Mouse (Mus musculus) G1E (cell line): ENCODE data around the gene Kcng4.

Experiments used
- CTCF ChIP-seq: IDR thresholded peaks from 2 replicates; pipeline ENCODE4 v1.5.1; 2012; ENCODE audit warnings: low read depth, low read length, inconsistent platforms, mixed read lengths
- GATA1 ChIP-seq: IDR thresholded peaks from 2 replicates; pipeline ENCODE4 v1.6.1; 2012; ENCODE audit warnings: borderline replicate concordance, low read length, inconsistent platforms, mixed read lengths
- POLR2AphosphoS5 ChIP-seq: IDR thresholded peaks from 2 replicates; pipeline ENCODE4 v1.6.1; 2012; ENCODE audit warnings: low read depth, low read length, inconsistent platforms; ENCODE audit not compliant: insufficient replicate concordance
- TAL1 ChIP-seq: conservative IDR thresholded peaks from 2 replicates; pipeline ENCODE4 v1.6.1; 2012; ENCODE audit warnings: low read depth, low read length, inconsistent platforms, mixed read lengths

GRCm38 (mm10) chr8:119644429-119644960 is 9.0 kb upstream of the Kcng4 start:
- TF ChIP-seq CTCF, result no peak
- TF ChIP-seq GATA1, result no peak
- TF ChIP-seq TAL1, result no peak
- no peak for TF ChIP-seq POLR2AphosphoS5
